In genomic region chr8:52571166-52571832, GRCm38 (mm10) we compare ENCODE assay signal across 11 mouse cellular contexts.
DNase-seq lines count a peak whose midpoint lies in the region; ATAC-seq lines count a peak whose summit lies in the region.
"Had no signal": no experiment of that assay in that cellular context is flagged by ENCODE, and none has a peak within 500 bp of the region (broad histone marks: within the 10 kb centered on the region; RNA-seq: fewer than 3 reads in every experiment).

No protein-coding gene starts in this region.

- peak; percentile 12 for DNase-seq in MN1 (ENCODE audit: low spot score)
- DNase-seq in cerebellum, adult 11-12 months: peak; percentile 94
- DNase-seq in frontal cortex, postnatal 36 days (ENCODE audit: low spot score in 2 of 2): peak; percentile 39 to 76
- DNase-seq in left cerebral cortex, postnatal 10 days (ENCODE audit: extremely low spot score in 1 of 2, low spot score in 2 of 2): peak; percentile 17 to 49
- no peak for DNase-seq in natural killer cell, adult 2 months (ENCODE audit: low spot score in 2 of 2)
- no peak for DNase-seq in ovary, postnatal 14 days (ENCODE audit: low spot score)
- DNase-seq in embryo, embryonic 10 days (ENCODE audit: low spot score): no peak
- DNase-seq: kidney, adult 8-10 months; thymus, adult 18-20 months had no signal

- intact Hi-C loops in left cerebral cortex, postnatal 10 days (cut with DNase I): no loop called here

- no peak for ATAC-seq in erythroid progenitor cell, adult 5-6 weeks (replicated peaks; ENCODE audit: low FRiP score, poor library complexity, severe bottlenecking)
- ATAC-seq: liver, embryonic 12.5 days had no signal

Comparison
In these comparisons a context has a peak if more than half of its experiments do, and no peak if none do; other contexts are left out.
1. DNase-seq: peak in MN1 (single experiment), cerebellum, adult 11-12 months (single experiment), frontal cortex, postnatal 36 days (2 of 2) and left cerebral cortex, postnatal 10 days (2 of 2); none in natural killer cell, adult 2 months (0 of 2), ovary, postnatal 14 days (single experiment) and embryo, embryonic 10 days (single experiment).